28 mouse cellular contexts compared by ENCODE assay signal in genomic region chr7:110868807-110869206, GRCm38 (mm10). TPM values are rescaled to one million over a fixed set of nuclear protein-coding genes. Genes with fewer than 3 reads are reported as not detected.
"Had no signal": no experiment of that assay in that cellular context is flagged by ENCODE, and none has a peak within 500 bp of the region (broad histone marks: within the 10 kb centered on the region; RNA-seq: fewer than 3 reads in every experiment).

No protein-coding gene starts in this region.

- H3K4me2 ChIP-seq: embryonic facial prominence, embryonic 12.5 days; embryonic facial prominence, embryonic 13.5 days; embryonic facial prominence, embryonic 15.5 days; forebrain, embryonic 12.5 days; forebrain, embryonic 13.5 days; forebrain, embryonic 15.5 days had no signal

- H3K36me3 ChIP-seq: embryonic facial prominence, embryonic 10.5 days; embryonic facial prominence, embryonic 12.5 days; embryonic facial prominence, embryonic 13.5 days; embryonic facial prominence, embryonic 15.5 days; forebrain, embryonic 10.5 days; forebrain, embryonic 12.5 days; forebrain, embryonic 15.5 days had no signal

- H3K4me1 ChIP-seq: embryonic facial prominence, embryonic 15.5 days had no signal

- H3K27me3 ChIP-seq: embryonic facial prominence, embryonic 12.5 days; embryonic facial prominence, embryonic 13.5 days; embryonic facial prominence, embryonic 15.5 days; forebrain, embryonic 12.5 days; forebrain, embryonic 13.5 days; forebrain, embryonic 15.5 days had no signal

- DNase-seq: cerebellum, adult 18-20 months; cerebellum, adult 2 months; cerebellum, adult 8-10 months; cerebellum, adult 9-10 months; cerebellum, adult 9-11 months; cerebellum, postnatal 10 days; cerebellum, postnatal 14 days; cerebellum, postnatal 25 days; cerebellum, postnatal 36 days; embryo, embryonic 11 days; forebrain, postnatal 0 days; gastrocnemius, adult 2 months; gastrocnemius, postnatal 10 days; gastrocnemius, postnatal 25 days; gastrocnemius, postnatal 36 days; heart, adult 11 months; heart, adult 18-20 months had no signal

- H3K27ac ChIP-seq: embryonic facial prominence, embryonic 10.5 days; embryonic facial prominence, embryonic 12.5 days; embryonic facial prominence, embryonic 13.5 days; embryonic facial prominence, embryonic 15.5 days; forebrain, embryonic 10.5 days; forebrain, embryonic 12.5 days; forebrain, embryonic 13.5 days; forebrain, embryonic 15.5 days; gastrocnemius, adult 2 months had no signal

- H3K4me3 ChIP-seq: embryonic facial prominence, embryonic 10.5 days; embryonic facial prominence, embryonic 12.5 days; embryonic facial prominence, embryonic 13.5 days; embryonic facial prominence, embryonic 15.5 days; erythroblast, embryonic 14.5 days; forebrain, embryonic 10.5 days; forebrain, embryonic 12.5 days; forebrain, embryonic 13.5 days; forebrain, embryonic 15.5 days; gastrocnemius, adult 2 months had no signal

RNA-seq across cellular contexts. Expression of gene Lyve1, which starts 5.8 kb away (rescaled TPM):
- total RNA-seq: common myeloid progenitor, adult 5-6 weeks; granulocyte monocyte progenitor cell, adult 5-6 weeks had no signal
